Mouse (Mus musculus) heart, embryonic 13.5 days (tissue): ENCODE measurements around the gene Nlgn2. TPM values are rescaled to one million over a fixed set of nuclear protein-coding genes. Genes with fewer than 3 reads are reported as not detected.
A peak's percentile ranks its signal among the peaks of the same experiment; 100 is the strongest.

Experiments
- ATAC-seq: fragments of 200-750 bp; cut with Nextera tagmentation; 2 replicates; pipeline ENCODE4 v1.8.0; 2017; ENCODE audit warnings: moderate TSS enrichment; ENCODE audit not compliant: insufficient number of reproducible peaks, low FRiP score, low TSS enrichment; ENCODE audit errors: extremely low read depth
- H3K27ac ChIP-seq: fragments of 300-500 bp; sonication (generic); replicated peaks from 2 replicates; pipeline ENCODE4 v1.5.1; 2015; ENCODE audit warnings: moderate library complexity, mild to moderate bottlenecking, inconsistent platforms
- H3K27me3 ChIP-seq: fragments of 300-500 bp; sonication (generic); replicated peaks from 2 replicates; pipeline ENCODE4 v1.6.1; 2015; ENCODE audit warnings: mild to moderate bottlenecking, inconsistent platforms
- H3K36me3 ChIP-seq: fragments of 300-500 bp; sonication (generic); 2 replicates; pipeline ENCODE4 v1.6.1; 2015; ENCODE audit warnings: mild to moderate bottlenecking, inconsistent platforms
- H3K4me1 ChIP-seq: fragments of 300-500 bp; sonication (generic); 2 replicates; pipeline ENCODE4 v1.6.1; 2015; ENCODE audit warnings: inconsistent platforms
- H3K4me2 ChIP-seq: fragments of 300-500 bp; sonication (generic); 2 replicates; pipeline ENCODE4 v1.6.1; 2015; ENCODE audit warnings: inconsistent platforms, mild to moderate bottlenecking, moderate library complexity
- H3K4me3 ChIP-seq: fragments of 300-500 bp; sonication (generic); 2 replicates; pipeline ENCODE4 v1.5.1; 2015; ENCODE audit warnings: moderate library complexity, mild to moderate bottlenecking, inconsistent platforms
- H3K9ac ChIP-seq: fragments of 300-500 bp; sonication (generic); 2 replicates; pipeline ENCODE4 v1.6.1; 2015; ENCODE audit warnings: inconsistent platforms, mild to moderate bottlenecking, moderate library complexity
- H3K9me3 ChIP-seq: fragments of 300-500 bp; sonication (generic); 2 replicates; pipeline ENCODE4 v1.6.1; 2016; ENCODE audit warnings: inconsistent platforms
- WGBS: fragments of 180-500 bp; shearing (Covaris S2); methylation state at CpG from one replicate; pipeline ENCODE4 v1.1.7; 2015; ENCODE audit warnings: mixed read lengths; 5-methylcytosine and 5-hydroxymethylcytosine counted together
- polyA plus RNA-seq: library from polyadenylated mRNA; unstranded; fragments of >200 nt; fragmentation: Nextera tagmentation; extraction: Ambion mirVana; gene quantifications from 2 replicates; pipeline ENCODE4 v1.2.1, GENCODE M21; 2015

The Nlgn2 gene
- polyA plus RNA-seq, 1 experiment from 2014 or later, result 2.4 TPM

- Histone ChIP-seq H3K4me2 (no peak within 1 kb of the TSS), H3K9ac (no peak within 1 kb of the TSS), H3K27ac (no peak within 1 kb of the TSS), H3K27me3 (no peaks in the 10 kb centered on the region; the same call in 1 of the 2 replicates), H3K9me3 (0 out of 2 replicates have a peak, but pooled peaks cover 8% of the 10 kb centered on the region), H3K4me1 (no peaks in the 10 kb centered on the region), H3K36me3 (peaks cover 18% of the 10 kb centered on the region), H3K4me3 (no peak within 1 kb of the TSS)
- WGBS, result 73% methylated on average over 3 of the region's 3 CpGs
- ATAC-seq, result no peak
These were observed 15.5 kb downstream of the Nlgn2 start, which contains the start of gene Spem1 for GRCm38 (mm10) chr11:69822080-69822479. Gene Spem1 (minus strand): TSS chr11:69822180.

GRCm38 (mm10) chr11:69818871-69819270 lies 18.7 kb downstream of the Nlgn2 start:
- Histone ChIP-seq H3K36me3 (no peaks in the 10 kb centered on the region), H3K9me3 (0 out of 2 replicates have a peak, but pooled peaks cover 8% of the 10 kb centered on the region), H3K4me2 (no peak overlapping the region), H3K27ac (no peak overlapping the region), H3K9ac (no peak overlapping the region), H3K27me3 (no peaks in the 10 kb centered on the region; the same call in 1 of the 2 replicates), H3K4me1 (no peaks in the 10 kb centered on the region), H3K4me3 (no peak overlapping the region)
- 77% methylated on average over 8 of the region's 8 CpGs for WGBS
- ATAC-seq, result no peak

- H3K36me3 ChIP-seq, result no peaks in the 10 kb centered on the region
- 65% methylated on average over 2 of the region's 2 CpGs for WGBS
These were observed 19.2 kb downstream of the Nlgn2 start, which contains the start of gene Spem2 for GRCm38 (mm10) chr11:69818365-69818764. Gene Spem2 (minus strand): TSS chr11:69818465.

GRCm38 (mm10) chr11:69816520-69816919 lies 21.1 kb downstream of the Nlgn2 start:
- 89% methylated on average over 12 of the region's 12 CpGs for WGBS
- no peak for ATAC-seq
- Histone ChIP-seq H3K4me3 (no peak overlapping the region), H3K9ac (no peak overlapping the region), H3K4me1 (no peaks in the 10 kb centered on the region), H3K9me3 (0 out of 2 replicates have a peak, but pooled peaks cover 8% of the 10 kb centered on the region), H3K36me3 (no peaks in the 10 kb centered on the region), H3K27ac (no peak overlapping the region), H3K27me3 (no peaks in the 10 kb centered on the region), H3K4me2 (no peak overlapping the region)

More at GRCm38 (mm10) chr11:69818365-69818764, 19.2 kb downstream of the Nlgn2 start, which contains the start of gene Spem2:
- Histone ChIP-seq H3K4me1 (no peaks in the 10 kb centered on the region), H3K4me3 (no peak within 1 kb of the TSS), H3K4me2 (no peak within 1 kb of the TSS), H3K9ac (no peak within 1 kb of the TSS), H3K27me3 (no peaks in the 10 kb centered on the region; the same call in 1 of the 2 replicates), H3K27ac (no peak within 1 kb of the TSS), H3K9me3 (0 out of 2 replicates have a peak, but pooled peaks cover 8% of the 10 kb centered on the region)
- no peak for ATAC-seq

DNA sequence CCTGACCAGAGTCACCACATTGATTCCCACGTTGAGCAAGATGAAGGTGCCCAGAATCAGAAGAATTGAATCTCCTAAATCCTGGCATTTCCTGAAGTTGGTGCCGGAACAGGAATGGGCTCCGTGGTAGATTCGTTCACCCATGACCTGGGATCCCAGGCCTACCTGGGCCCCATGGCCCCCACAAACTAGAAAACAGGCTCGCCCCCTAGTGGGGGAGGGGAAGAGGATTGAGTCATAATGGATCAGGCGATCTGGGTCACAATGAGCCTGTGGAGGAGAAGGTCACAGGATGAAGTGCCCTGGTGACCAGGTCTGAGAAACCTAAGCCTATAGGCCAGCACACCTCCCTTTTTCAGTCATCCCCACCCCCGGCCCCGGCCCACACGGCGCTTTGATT lies 22.4 kb downstream of the Nlgn2 start, which contains the start of gene Gm39566:
Gm39566 (minus strand) TSS at position 144 of the 400 bp plus-strand sequence.
- H3K27me3 ChIP-seq, result peaks cover 5% of the 10 kb centered on the region; the same call in 1 of the 2 replicates
- H3K4me3 ChIP-seq, result no peak within 1 kb of the TSS
- H3K36me3 ChIP-seq, result no peaks in the 10 kb centered on the region
- H3K4me2 ChIP-seq, result no peak within 1 kb of the TSS
- no peak within 1 kb of the TSS for H3K9ac ChIP-seq
- H3K9me3 ChIP-seq, result 0 out of 2 replicates have a peak, but pooled peaks cover 8% of the 10 kb centered on the region
- no peaks in the 10 kb centered on the region for H3K4me1 ChIP-seq
- H3K27ac ChIP-seq, result no peak within 1 kb of the TSS
- ATAC-seq, result no peak
- 48% methylated on average over 10 of the region's 10 CpGs for WGBS

DNA sequence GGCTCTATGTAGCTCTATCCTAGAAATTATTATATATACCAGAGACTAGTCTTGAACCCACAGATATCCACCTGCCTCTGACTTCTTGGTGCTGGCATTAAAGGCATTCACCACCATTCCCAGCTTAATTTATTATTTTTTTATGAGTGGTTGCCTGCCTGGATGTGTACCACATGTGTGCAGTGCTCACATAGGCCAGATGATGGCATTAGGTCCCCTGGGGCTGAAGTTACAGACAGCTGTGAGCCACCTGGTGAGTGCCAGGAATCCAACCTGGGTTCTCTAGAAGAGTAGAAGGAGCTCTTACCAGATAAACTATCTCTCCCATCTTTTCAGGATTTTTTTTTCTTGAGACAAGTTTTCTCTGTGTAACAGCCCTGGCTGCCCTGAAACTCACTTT lies 27.3 kb downstream of the Nlgn2 start:
- Histone ChIP-seq H3K27ac (no peak overlapping the region), H3K4me3 (no peak overlapping the region), H3K4me2 (no peak overlapping the region), H3K36me3 (no peaks in the 10 kb centered on the region), H3K9me3 (peaks cover 5% of the 10 kb centered on the region; the same call in 1 of the 2 replicates), H3K27me3 (peaks cover 31% of the 10 kb centered on the region), H3K4me1 (peaks cover 2% of the 10 kb centered on the region; the same call in 1 of the 2 replicates), H3K9ac (no peak overlapping the region)
- ATAC-seq, result no peak

DNA sequence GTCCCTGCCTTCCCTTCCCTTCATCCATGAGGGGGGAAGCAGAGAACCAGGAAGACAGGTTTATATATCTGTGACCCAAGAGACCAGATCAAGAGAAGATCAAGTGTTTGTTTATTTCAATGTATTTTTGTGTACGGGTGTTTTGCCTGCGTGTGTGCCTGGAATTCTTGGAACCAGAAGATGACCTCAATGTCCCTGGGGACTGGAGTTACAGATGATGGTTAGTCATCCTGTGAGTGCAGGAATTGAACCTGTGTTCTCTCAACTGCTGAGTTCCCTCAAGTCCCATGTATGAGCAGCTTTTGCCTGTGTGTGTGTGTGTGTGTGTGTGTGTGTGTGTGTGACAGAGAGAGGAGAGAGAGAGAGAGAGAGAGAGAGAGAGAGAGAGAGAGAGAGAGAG lies 29.9 kb downstream of the Nlgn2 start:
- ATAC-seq, result no peak

DNA sequence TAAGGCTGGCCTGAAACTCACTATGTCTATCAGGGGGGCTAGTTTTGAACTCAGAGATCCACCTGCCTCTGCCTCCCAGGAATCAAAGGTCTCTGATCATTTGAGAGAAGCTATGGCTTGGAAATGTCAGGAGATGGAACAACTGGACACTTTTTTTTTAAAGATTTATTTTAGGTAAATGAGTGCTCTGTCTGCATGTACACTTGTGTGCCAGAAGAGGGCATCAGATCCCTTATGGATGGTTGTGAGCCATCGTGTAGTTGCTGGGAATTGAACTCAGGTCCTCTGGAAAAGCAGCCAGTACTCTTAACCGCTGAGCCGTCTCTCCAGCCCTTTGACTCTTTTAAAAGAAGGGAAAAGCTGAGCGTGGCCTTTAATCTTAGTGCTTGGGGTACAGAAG lies 31.2 kb downstream of the Nlgn2 start:
- no peak overlapping the region for H3K9ac ChIP-seq
- no peak for ATAC-seq
- peaks cover 5% of the 10 kb centered on the region; the same call in 1 of the 2 replicates for H3K9me3 ChIP-seq
- H3K4me3 ChIP-seq, result no peak overlapping the region
- 72% methylated on average over 4 of the region's 4 CpGs for WGBS
- H3K4me2 ChIP-seq, result no peak overlapping the region
- no peak overlapping the region for H3K27ac ChIP-seq
- peaks cover 40% of the 10 kb centered on the region for H3K4me1 ChIP-seq
- peaks cover 66% of the 10 kb centered on the region for H3K27me3 ChIP-seq
- no peaks in the 10 kb centered on the region for H3K36me3 ChIP-seq

More for the DNA sequence above, 29.9 kb downstream of the Nlgn2 start:
- Histone ChIP-seq H3K9ac (no peak overlapping the region), H3K27ac (no peak overlapping the region), H3K4me1 (peaks cover 27% of the 10 kb centered on the region), H3K4me3 (no peak overlapping the region), H3K9me3 (peaks cover 5% of the 10 kb centered on the region; the same call in 1 of the 2 replicates), H3K36me3 (no peaks in the 10 kb centered on the region), H3K4me2 (no peak overlapping the region), H3K27me3 (peaks cover 54% of the 10 kb centered on the region)
- 71% methylated on average over 2 of the region's 2 CpGs for WGBS

- Histone ChIP-seq H3K27me3 (peaks cover 70% of the 10 kb centered on the region), H3K9ac (peak within 1 kb of the TSS; percentile 65)
These were observed 32.3 kb downstream of the Nlgn2 start, which contains the start of gene Tmem102 for GRCm38 (mm10) chr11:69804972-69805909. Gene Tmem102 (minus strand): TSS chr11:69805624.

DNA sequence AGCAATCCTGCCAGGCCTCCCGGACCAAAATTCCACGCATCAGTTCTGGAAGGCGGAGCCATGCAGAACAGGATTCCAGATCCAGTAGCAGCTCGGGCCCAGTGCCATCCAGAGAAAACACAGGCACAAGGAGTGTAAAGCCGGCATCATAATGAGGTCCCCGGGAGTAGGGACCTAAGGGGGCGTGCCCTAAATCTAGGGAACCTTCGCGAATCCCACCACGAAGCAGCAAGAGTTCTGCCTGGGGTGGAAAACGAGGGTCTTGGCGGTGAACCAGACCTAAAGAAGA lies 33.0 kb downstream of the Nlgn2 start:
- Histone ChIP-seq H3K27ac (no peak overlapping the region), H3K9me3 (peaks cover 5% of the 10 kb centered on the region; the same call in 1 of the 2 replicates), H3K4me2 (peak overlapping the region; percentile 82), H3K27me3 (peaks cover 73% of the 10 kb centered on the region), H3K4me1 (peaks cover 57% of the 10 kb centered on the region), H3K36me3 (no peaks in the 10 kb centered on the region), H3K4me3 (peak overlapping the region; percentile 67), H3K9ac (peak overlapping the region; percentile 65; the same call in 1 of the 2 replicates)
- ATAC-seq, result no peak
- 7% methylated on average over 12 of the region's 12 CpGs for WGBS

More at GRCm38 (mm10) chr11:69804972-69805909, 32.3 kb downstream of the Nlgn2 start, which contains the start of gene Tmem102:
- peaks cover 51% of the 10 kb centered on the region for H3K4me1 ChIP-seq
- no peaks in the 10 kb centered on the region for H3K36me3 ChIP-seq
- peaks cover 5% of the 10 kb centered on the region; the same call in 1 of the 2 replicates for H3K9me3 ChIP-seq
- no peak within 1 kb of the TSS for H3K27ac ChIP-seq
- peak within 1 kb of the TSS; percentile 82 for H3K4me2 ChIP-seq
- peak within 1 kb of the TSS; percentile 67 for H3K4me3 ChIP-seq
- 11% methylated on average over 29 of the region's 29 CpGs for WGBS
- no peak for ATAC-seq
